Mouse (Mus musculus) CH12.LX (cell line): ENCODE results near the gene Col23a1.

Source experiments
- CTCF ChIP-seq, 2 experiments: IDR thresholded peaks in 1 of 2; conservative IDR thresholded peaks in 1 of 2; 2 replicates each; pipeline ENCODE4 v1.5.1; 2011 to 2012; ENCODE audit warnings: low read depth in 2 of 2, low read length in 2 of 2, improper control_type of control experiment in 1 of 2, inconsistent platforms in 1 of 2, mild to moderate bottlenecking in 1 of 2, moderate library complexity in 1 of 2
- HCFC1 ChIP-seq: IDR thresholded peaks from 2 replicates; pipeline ENCODE4 v1.6.1; 2012; ENCODE audit warnings: low read depth, mild to moderate bottlenecking, inconsistent platforms, low read length, improper control_type of control experiment
- MAX ChIP-seq: IDR thresholded peaks from 2 replicates; pipeline ENCODE4 v1.6.1; 2011; ENCODE audit warnings: low read length, improper control_type of control experiment
- POLR2AphosphoS2 ChIP-seq: IDR thresholded peaks from 2 replicates; pipeline ENCODE4 v1.6.1; 2011; ENCODE audit warnings: low read depth, low read length, improper control_type of control experiment
- RAD21 ChIP-seq: IDR thresholded peaks from 2 replicates; pipeline ENCODE4 v1.6.1; 2011; ENCODE audit warnings: low read depth, mild to moderate bottlenecking, low read length, improper control_type of control experiment, moderate library complexity

- TF ChIP-seq HCFC1: no peak
- TF ChIP-seq POLR2AphosphoS2: no peak
- no peak for TF ChIP-seq CTCF (conservative IDR thresholded peaks at IDR 0.05 in 1 of 2, IDR thresholded peaks at IDR 0.05 in 1 of 2; ENCODE audit: low read depth in 2 of 2, low read length in 2 of 2)
- TF ChIP-seq MAX: no peak
- TF ChIP-seq RAD21: no peak
These were observed 115.2 kb downstream of the Col23a1 start for GRCm38 (mm10) chr11:51404865-51405440.
